Mouse (Mus musculus) kidney, postnatal 14 days (tissue): ENCODE data around the gene Vwf.

Experiments used
- DNase-seq: peaks from one replicate; pipeline ENCODE4 v3.0.0; 2022; ENCODE audit warnings: mixed read lengths

Gene Vwf

DNA sequence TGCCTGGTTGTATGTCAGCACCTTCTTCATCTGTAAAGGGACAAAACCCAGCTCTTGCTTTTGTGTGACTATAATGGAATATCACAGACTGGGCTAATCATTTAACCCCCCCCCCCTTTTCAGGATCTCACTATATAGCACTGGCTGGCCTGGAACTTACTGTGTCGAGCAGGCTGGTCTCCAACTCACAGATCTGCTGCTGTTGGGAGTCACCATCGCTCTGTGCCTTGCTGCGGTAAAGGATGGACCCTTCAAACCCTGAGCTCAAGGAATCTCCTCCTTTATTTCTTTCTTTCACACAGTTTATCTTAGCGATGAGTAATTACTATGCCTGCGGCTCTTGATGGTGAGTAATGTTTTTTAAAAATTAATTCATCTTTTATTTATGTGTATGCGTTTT, at the start of gene Vwf:
Gene Vwf (plus strand): TSS at position 301 of the 400 bp plus-strand sequence.
- no peak for DNase-seq

GRCm38 (mm10) chr6:125498062-125498461, 48.5 kb upstream of the Vwf start:
- no peak for DNase-seq

- DNase-seq: no peak
Measured at GRCm38 (mm10) chr6:125503186-125503802, 43.3 kb upstream of the Vwf start.

- DNase-seq: no peak
Measured at GRCm38 (mm10) chr6:125504622-125505355, 41.8 kb upstream of the Vwf start.

- no peak for DNase-seq
Measured at GRCm38 (mm10) chr6:125506427-125506826, 40.1 kb upstream of the Vwf start.

DNA sequence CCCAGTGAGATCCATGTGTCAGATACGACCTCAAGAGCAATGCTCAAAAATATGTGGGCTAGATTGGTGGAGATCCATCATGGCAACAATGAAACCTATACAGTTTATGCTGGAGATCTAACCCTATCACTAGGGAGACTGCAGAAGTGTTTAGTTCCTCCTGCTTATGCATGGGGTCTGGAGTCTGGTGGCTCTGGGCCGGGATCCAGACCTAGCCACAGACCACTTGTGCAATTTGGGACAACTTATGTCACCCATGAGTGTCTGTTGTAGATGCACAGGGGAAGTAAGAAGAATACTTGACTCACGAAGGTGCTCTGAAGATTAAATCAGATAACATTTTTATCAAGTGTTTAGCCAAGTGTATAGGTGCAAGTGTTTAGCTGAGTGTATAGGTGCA, 36.8 kb upstream of the Vwf start:
- DNase-seq: no peak

GRCm38 (mm10) chr6:125510645-125511044, 35.9 kb upstream of the Vwf start:
- DNase-seq: no peak

DNA sequence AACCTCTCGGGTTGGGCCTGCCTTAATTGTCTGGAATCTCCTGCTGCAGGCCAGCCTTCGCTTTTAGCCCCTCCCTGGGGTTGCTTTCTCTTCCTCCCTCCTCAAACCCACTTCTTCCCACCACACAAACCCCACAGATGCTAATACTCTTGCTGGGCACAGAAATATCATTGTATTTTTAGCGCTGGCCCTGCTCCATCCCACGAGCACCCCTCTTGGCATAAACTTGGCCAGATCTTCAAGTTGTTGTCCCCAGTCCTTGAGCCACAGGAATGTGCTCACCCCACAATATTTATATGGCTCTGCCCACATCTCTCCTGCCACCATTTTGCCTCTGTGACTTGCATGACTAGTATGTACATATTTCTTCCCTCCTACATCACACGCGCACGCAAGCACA, 35.4 kb upstream of the Vwf start:
- no peak for DNase-seq

GRCm38 (mm10) chr6:125512950-125513596, 33.5 kb upstream of the Vwf start:
- peak; percentile 83 for DNase-seq

DNA sequence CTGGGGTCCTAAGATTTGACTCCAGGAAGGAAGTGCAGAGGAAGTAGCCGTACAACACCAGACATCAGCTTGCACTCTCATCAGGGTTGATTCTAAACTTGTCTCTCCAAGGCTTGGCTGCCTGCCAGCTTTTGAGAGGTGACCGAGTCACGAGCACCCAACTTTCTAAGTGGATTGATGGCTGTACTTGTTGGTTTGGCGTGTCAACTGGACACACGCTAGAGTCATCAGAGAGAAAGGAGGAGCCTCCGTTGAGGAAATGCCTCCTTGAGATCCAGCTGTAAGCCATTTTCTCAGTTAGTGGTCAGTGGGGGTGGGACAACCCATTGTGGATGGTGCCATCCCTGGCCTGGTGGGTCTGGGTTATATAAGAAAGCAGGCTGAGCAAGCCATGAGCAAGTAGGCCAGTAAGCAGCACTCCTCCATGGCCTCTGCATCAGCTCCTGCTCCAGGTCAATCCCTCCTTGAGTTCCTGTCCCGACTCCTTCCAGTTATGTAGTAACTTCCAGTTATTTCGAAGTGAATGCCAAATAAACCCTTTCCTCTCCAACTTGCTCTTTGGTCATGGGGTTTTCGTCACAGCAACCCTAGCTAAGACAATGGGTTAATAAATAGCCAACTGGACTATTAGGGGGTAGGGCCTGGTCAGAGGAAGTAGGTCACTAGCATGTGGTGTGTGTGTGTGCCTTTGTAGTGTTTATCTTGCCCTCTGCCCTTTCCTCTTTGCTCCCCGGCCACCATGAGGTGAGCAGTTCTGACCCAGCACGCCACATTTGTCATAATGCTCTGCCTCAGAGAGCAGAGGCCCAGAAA, 30.9 kb upstream of the Vwf start:
- peak; percentile 72 for DNase-seq

DNA sequence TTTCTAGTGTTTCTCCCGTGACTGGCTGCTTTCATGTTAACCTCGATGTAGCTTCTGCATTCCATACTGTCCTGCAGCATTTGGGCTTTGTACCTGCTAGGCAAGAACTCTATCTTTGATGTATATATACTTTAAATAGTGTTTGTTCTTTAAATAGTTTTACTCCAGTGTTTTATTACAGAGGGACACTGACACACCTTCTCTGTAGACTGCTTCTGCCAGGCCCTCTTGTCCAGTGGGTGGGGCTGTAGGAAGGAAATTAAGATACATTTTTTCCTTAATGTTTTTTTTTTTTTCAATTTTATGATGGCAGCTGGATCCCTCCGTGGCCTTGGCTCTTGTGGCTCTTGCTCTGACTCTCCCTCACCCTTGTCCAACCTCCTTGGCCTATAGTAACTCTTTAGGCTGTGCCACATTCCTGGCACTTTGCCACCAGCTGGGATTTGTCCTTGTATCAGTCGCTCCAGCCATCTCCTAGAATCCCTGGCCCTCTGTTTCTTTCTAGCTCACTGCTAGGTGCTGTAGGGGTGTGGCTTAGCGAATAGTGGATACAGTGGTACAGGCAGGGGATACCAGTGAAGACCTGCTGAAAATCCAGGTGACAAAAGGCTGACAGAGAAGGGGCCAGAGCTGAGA, 24.9 kb upstream of the Vwf start:
- no peak for DNase-seq

DNA sequence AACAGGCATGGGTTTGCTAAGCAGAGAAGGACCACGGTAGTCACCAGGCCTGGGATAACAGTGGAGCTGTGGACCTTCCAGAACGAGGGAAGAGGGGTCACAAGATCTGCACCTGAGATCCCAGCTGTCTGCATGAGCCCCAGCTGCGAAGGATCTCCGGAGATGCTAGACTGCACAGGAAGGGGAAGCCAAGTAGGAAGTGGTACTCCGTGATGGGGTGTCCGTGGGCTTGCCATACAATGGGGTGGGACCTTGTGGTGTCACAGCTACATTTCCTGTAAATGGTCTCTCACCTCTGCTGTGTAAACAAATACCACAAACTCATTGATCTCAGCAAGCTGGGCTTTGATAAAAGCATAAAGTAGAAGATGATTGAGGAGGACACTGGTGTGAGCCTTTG, 22.5 kb upstream of the Vwf start:
- no peak for DNase-seq

DNA sequence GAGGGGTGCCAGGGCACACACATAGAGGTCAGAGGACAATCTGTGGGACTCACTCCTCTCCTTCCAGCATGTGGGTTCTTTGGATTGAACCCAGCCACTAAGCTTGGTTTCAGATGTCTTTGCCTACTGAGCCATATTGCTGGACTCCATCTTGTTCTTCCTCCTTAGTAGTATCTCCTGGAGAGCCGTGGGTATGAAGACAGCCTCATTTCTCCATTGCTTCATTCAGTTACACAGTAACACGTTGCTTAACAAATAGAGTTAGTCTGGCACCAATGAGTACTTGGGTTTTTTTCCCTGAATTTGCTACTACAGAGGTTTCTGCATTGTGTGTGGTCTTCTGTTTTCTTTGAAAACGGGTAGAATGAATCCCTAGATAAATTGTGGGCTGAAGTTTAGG, 20.5 kb upstream of the Vwf start:
- DNase-seq: no peak

- no peak for DNase-seq
Measured at GRCm38 (mm10) chr6:125528614-125529200, 17.9 kb upstream of the Vwf start.

GRCm38 (mm10) chr6:125529479-125529878, 17.1 kb upstream of the Vwf start:
- DNase-seq: peak; percentile 15

- no peak for DNase-seq
Measured at GRCm38 (mm10) chr6:125533104-125533650, 13.4 kb upstream of the Vwf start.

- no peak for DNase-seq
Measured at GRCm38 (mm10) chr6:125534990-125535389, 11.6 kb upstream of the Vwf start.

GRCm38 (mm10) chr6:125538469-125538868, 8.1 kb upstream of the Vwf start:
- DNase-seq: no peak

DNA sequence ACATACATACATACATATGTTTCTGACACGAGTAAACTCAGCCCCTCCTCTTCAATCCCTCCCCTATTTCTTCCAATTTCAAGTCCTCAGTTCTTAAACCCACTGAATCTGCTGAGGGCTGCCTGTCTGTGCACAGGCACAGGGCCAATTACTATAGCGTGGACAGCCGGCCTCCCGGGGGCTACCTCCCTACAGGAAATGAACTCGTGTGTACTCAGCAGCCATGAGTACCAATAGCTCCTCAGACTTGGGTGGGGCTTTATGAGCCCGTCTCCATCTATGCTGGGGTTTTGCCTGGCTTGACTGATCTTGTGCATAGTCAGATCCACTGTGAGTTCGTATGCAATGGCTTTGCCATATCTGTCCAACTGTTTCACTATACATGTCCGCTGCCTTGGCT, 7.2 kb upstream of the Vwf start:
- no peak for DNase-seq

DNA sequence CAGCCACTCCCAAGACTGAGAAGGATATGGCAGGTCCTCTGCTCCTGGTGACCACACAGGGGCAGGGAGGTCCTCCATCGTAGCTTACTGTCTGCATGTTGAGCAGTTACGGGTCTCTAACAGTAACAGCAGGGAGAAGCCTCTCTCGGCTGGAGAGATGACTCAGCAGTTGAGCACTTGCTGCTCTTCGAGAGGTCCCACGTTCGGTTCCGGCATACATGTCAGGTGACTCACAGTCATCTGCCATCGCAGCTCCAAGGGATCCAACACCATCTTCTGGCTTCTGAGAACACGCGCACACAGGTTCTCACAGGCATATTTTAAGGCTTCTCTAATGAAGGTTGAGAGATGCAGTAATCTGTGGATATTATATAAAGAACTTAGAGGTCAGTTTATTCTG, 6.4 kb upstream of the Vwf start:
- DNase-seq: no peak

DNA sequence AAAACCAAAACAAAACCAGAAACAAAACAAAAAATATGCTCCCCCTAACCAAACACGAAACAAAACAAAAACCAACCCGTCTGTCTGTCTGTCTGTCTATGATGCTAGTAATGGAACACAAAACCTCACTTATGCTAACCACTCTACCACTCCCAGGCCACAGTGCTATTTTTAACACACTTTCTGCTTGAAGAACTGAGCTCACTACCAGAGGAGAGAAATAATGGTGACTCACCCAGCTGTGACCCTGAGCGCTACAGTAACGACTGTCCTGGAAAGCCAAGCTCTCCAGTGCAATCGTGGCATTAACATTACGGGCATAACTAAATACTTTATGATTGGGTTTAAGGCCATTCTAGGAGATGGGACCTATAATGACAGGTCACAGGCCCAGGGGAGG, 5.7 kb upstream of the Vwf start:
- DNase-seq: no peak

DNA sequence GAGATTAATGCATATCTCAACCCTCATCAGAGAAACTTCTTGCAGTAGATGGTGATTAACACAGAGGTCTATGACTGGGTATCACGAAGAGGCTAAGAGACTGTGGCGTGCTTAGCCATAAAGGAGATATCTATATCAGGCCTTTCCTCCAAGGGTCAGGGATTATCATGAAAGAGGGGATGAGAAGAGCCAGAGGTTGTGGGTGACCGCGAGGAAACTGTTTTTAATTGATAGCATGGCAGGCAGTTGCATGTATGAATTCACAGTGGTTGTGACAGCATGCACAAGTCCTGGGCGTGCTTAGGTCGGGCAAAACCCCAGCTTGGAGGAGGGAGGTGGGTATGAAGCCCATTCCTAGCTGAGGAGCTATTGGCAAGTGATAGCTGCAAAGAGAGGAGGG, 5.3 kb upstream of the Vwf start:
- DNase-seq: no peak
